Mouse (Mus musculus): ENCODE results near the gene Ola1.

GRCm38 (mm10) chr2:73049001-73049684 is 169.6 kb downstream of the Ola1 start:
- TF ChIP-seq CTCF (IDR thresholded peaks at IDR 0.05; ENCODE audit: borderline replicate concordance, extremely low read depth, insufficient read depth, insufficient read length) (no peak), POLR2A (IDR thresholded peaks at IDR 0.05; ENCODE audit: borderline replicate concordance, extremely low read depth, insufficient read depth, insufficient read length, poor library complexity, severe bottlenecking) (no peak)

All from brain, embryonic 14.5 days (tissue).